Mouse (Mus musculus) left cerebral cortex, adult 18-20 months (tissue): ENCODE measurements around the gene Lyst. TPM values are rescaled to one million over a fixed set of nuclear protein-coding genes. Genes with fewer than 3 reads are reported as not detected.

ENCODE experiments used
- DNase-seq, 2 experiments: peaks; one replicate each; pipeline ENCODE4 v3.0.0; 2021 to 2022; ENCODE audit warnings: low spot score in 2 of 2, mixed read lengths in 1 of 2
- long read RNA-seq, 2 experiments: library from polyadenylated mRNA; stranded (forward); transcript quantifications; one replicate each; pipeline ENCODE4 v2.0.0; 2021
- total RNA-seq, 2 experiments: library from RNA; stranded (reverse); gene quantifications; 2 replicates each; pipeline ENCODE4 v1.2.3; 2021

Lyst gene
- total RNA-seq, result 10 to 100 TPM; 51.1 to 58.6 TPM
- long read RNA-seq, experiment 1, partial matches to known transcripts, result 4 of 5 reads
- long read RNA-seq, experiment 1, other reads (novel, unspliced or antisense), result 1 of 5 reads
- long read RNA-seq, experiment 2, partial matches to known transcripts, result 2 of 8 reads
- long read RNA-seq, experiment 2, other reads (novel, unspliced or antisense), result 6 of 8 reads

GRCm38 (mm10) chr13:13590048-13591011 lies at the start of gene Lyst:
TSS of gene Lyst (plus strand) at chr13:13590397.
- peak; percentile 98 to 99 for DNase-seq

- DNase-seq, result peak in 1 of 2 experiments; percentile 51
These were observed 47.1 kb upstream of the Lyst start for GRCm38 (mm10) chr13:13543073-13543472.

- DNase-seq, result peak; percentile 80 to 84
These were observed 43.4 kb upstream of the Lyst start for GRCm38 (mm10) chr13:13546792-13547191.

- DNase-seq, result no peak
These were observed 42.3 kb upstream of the Lyst start for GRCm38 (mm10) chr13:13547889-13548288.

GRCm38 (mm10) chr13:13548431-13549190 lies 41.6 kb upstream of the Lyst start:
- peak in 1 of 2 experiments; percentile 21 for DNase-seq

- no peak for DNase-seq
These were observed 40.2 kb upstream of the Lyst start for GRCm38 (mm10) chr13:13549687-13550660.

GRCm38 (mm10) chr13:13552020-13552419 lies 38.2 kb upstream of the Lyst start:
- DNase-seq, result no peak

- no peak for DNase-seq
These were observed 36.5 kb upstream of the Lyst start for GRCm38 (mm10) chr13:13553660-13554059.

GRCm38 (mm10) chr13:13555196-13555595 lies 35.0 kb upstream of the Lyst start:
- DNase-seq, result peak; percentile 39 to 70

GRCm38 (mm10) chr13:13557001-13557743 lies 33.0 kb upstream of the Lyst start:
- no peak for DNase-seq

- DNase-seq, result no peak
These were observed 31.9 kb upstream of the Lyst start for GRCm38 (mm10) chr13:13558251-13558650.

- DNase-seq, result no peak
These were observed 31.3 kb upstream of the Lyst start for GRCm38 (mm10) chr13:13558900-13559299.

GRCm38 (mm10) chr13:13562571-13562970 lies 27.6 kb upstream of the Lyst start:
- no peak for DNase-seq

- DNase-seq, result no peak
These were observed 26.1 kb upstream of the Lyst start for GRCm38 (mm10) chr13:13564116-13564515.

GRCm38 (mm10) chr13:13564541-13564940 lies 25.7 kb upstream of the Lyst start:
- DNase-seq, result no peak

- no peak for DNase-seq
These were observed 22.6 kb upstream of the Lyst start for GRCm38 (mm10) chr13:13567640-13568039.

- no peak for DNase-seq
These were observed 21.4 kb upstream of the Lyst start for GRCm38 (mm10) chr13:13568824-13569223.

- no peak for DNase-seq
These were observed 20.6 kb upstream of the Lyst start for GRCm38 (mm10) chr13:13569603-13570002.

GRCm38 (mm10) chr13:13572060-13572835 lies 17.9 kb upstream of the Lyst start:
- DNase-seq, result no peak
